Comparison of ENCODE assay signal across 12 mouse cellular contexts in genomic region chr14:12577475-12578140, GRCm38 (mm10).
"Had no signal": no experiment of that assay in that cellular context is flagged by ENCODE, and none has a peak within 500 bp of the region (broad histone marks: within the 10 kb centered on the region; RNA-seq: fewer than 3 reads in every experiment).

No protein-coding gene starts in this region.

- DNase-seq: kidney, adult 11 months; kidney, adult 9 months; kidney, postnatal 10 days; lung, postnatal 14 days; right cerebral cortex, postnatal 14 days; thymus, adult 18-20 months; thymus, postnatal 25 days had no signal

- H3K4me3 ChIP-seq: limb, embryonic 15.5 days; liver, embryonic 12.5 days; lung, embryonic 15.5 days; midbrain, embryonic 12.5 days had no signal

- H3K27ac ChIP-seq: limb, embryonic 15.5 days; liver, embryonic 12.5 days; lung, embryonic 15.5 days; midbrain, embryonic 12.5 days had no signal

- H3K9ac ChIP-seq: limb, embryonic 15.5 days; liver, embryonic 12.5 days; lung, embryonic 15.5 days; midbrain, embryonic 12.5 days had no signal

- ATAC-seq: liver, embryonic 12.5 days; midbrain, embryonic 16.5 days had no signal

- H3K9me3 ChIP-seq: limb, embryonic 15.5 days; liver, embryonic 12.5 days; lung, embryonic 15.5 days; midbrain, embryonic 12.5 days had no signal

- H3K4me1 ChIP-seq: limb, embryonic 15.5 days; liver, embryonic 12.5 days; lung, embryonic 15.5 days had no signal

- H3K4me2 ChIP-seq: limb, embryonic 15.5 days; liver, embryonic 12.5 days; lung, embryonic 15.5 days; midbrain, embryonic 12.5 days had no signal

- H3K27me3 ChIP-seq: limb, embryonic 15.5 days; liver, embryonic 12.5 days; lung, embryonic 15.5 days; midbrain, embryonic 12.5 days had no signal

- H3K36me3 ChIP-seq: limb, embryonic 15.5 days; liver, embryonic 12.5 days; lung, embryonic 15.5 days; midbrain, embryonic 12.5 days had no signal
